Mouse (Mus musculus) ES-CJ7 (cell line): ENCODE data around the gene Cald1.

Experiments used
- DNase-seq: peaks from one replicate; pipeline ENCODE4 v3.0.0; 2011; ENCODE audit warnings: low read depth, low spot score

Cald1 gene

DNA sequence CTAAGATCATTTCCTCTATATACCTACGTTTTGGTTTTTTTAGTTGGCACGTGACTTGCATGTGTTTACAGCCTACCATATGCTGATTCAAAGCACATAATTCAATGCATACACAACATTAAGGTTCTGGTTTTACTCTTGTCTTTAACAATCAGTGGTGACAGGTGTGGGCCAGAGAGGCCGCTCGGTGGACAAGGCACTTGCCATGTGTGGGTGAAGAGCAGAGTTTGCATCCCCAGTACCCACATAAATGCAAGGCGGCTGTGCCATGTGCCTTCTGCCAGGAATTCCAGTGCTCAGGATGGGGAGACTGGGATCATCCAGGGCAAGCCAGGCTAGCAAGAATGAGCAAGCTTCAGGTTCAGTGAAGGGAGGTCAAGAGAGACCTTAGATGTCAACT lies 14.8 kb downstream of the Cald1 start:
- DNase-seq, result no peak

GRCm38 (mm10) chr6:34615419-34615818 lies 17.1 kb downstream of the Cald1 start:
- no peak for DNase-seq

DNA sequence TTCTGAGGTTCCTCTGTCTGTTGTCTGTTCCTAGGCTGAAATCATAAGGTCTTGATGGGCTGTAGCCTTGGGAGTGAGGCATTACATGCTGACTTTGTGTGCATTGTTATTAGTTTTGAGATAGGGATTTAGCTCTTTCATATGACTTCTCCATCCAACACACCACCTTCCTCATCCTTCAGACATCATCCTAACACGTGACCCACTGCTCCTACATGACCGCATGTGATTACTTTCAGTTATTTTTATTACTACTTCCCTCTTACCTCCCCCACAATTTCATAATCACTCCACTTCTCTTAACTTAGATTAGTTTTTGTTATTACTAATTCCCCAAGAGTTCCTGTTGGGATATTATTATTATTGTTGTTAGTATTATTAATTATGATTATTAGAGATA lies 21.2 kb downstream of the Cald1 start:
- DNase-seq, result no peak

- DNase-seq, result no peak
These were observed 21.9 kb downstream of the Cald1 start for GRCm38 (mm10) chr6:34620242-34620641.

DNA sequence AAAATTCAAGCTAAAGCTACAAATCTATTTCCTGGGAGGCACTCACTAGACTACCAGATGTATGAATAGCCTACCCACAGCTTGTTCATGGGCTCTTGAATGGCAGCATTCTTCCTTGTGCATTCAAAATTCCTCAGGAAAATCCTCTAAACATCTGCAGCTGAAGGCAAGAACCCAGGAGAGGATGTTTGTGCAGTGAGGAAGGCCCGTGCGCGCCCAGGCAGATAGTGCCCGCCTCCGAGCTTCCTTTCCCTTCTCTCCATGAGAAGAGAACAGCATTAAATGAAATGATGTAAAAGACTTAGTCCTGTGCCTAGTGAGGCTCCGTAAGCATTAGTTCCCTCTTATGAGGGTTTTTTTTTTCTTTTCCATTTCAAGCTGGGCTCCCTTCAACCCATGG lies 24.6 kb downstream of the Cald1 start:
- DNase-seq, result no peak

DNA sequence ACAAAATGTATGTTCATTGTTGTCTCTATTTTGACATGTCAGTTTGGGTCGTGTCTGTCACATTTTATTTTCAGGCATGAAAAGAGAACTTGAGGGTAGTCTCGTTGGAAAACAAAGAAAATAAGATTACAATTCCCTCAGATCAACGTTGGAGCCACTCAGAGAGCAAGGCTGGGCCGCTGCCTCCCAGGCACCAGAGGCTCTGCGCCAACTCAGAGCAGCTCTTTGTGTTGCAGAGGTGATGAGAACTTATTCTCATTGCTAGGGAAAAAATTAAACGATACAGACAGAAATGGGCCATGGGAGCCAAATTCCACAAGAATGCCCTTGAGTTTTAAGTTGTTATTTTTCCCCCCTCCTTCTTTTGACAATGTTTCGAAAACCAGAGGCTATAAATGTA lies 25.0 kb downstream of the Cald1 start:
- no peak for DNase-seq

- DNase-seq, result no peak
These were observed 26.2 kb downstream of the Cald1 start for GRCm38 (mm10) chr6:34624536-34624935.

DNA sequence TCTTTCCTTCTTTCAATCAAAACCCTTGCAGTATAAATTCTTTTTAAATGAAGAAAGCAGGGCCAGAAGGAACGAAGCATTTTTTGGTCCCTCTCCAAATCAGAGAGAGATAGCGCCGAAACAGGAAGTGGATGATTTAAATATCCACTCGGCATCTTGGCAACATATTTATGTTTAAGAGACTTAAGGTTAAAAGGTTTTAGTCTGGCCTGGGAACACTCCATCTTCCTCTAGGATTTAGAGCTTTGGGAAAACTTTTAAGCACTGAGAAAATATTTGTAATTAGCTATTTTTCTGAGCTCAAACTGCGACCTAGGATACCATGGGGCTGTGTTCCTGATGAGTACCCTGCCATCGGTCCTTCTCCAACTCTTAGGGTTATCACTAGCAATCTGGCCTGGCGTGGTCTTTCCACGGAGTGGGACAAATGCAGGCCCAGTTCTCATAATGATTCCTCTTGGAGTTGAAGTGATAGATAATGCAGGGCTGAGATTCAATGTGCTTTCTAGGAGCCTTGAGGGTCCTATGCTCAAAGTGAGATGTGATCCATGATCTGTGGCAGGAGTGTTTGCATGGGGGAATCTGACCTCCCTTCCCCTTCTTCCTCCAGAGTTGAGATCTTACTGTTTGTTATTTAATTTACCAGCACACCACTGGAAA lies 28.4 kb downstream of the Cald1 start:
- DNase-seq, result no peak

DNA sequence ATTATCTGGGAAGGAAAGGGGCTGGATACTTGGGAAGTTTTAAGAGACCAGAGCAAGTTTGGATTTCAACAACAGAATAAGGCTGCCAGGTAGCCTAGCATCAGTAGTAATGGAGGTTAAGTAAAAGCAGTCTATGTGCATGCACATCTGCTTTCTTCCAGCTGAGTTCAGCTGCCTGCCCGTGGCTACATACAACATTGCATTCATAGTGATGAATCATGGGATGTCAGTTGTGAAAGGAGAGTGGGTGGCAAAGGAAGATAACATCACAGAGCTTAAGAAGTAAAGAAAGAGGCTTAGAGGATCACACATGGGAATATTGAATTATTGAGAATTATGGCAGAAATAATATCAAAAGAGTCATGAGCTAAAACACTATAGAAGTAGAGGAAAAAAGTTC lies 29.8 kb downstream of the Cald1 start:
- no peak for DNase-seq

DNA sequence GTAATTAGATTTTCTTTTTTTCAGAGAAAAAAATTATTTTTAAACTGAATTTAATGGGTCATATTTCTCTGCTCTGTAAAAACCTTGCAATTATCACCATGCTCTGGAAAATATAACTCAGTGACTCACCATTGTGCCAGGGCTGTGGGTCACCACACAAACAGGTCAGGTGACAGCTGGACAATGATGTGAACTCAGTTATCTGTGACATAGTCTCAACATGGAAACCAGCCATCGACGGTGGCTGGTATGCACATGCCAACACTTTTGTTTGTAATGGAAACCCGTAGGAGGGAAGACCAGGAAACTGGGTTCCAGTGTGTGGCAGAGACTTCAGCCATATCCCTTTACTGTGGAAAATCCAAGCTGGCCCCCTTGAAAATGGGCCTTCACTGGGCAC lies 35.5 kb downstream of the Cald1 start:
- DNase-seq, result no peak

- no peak for DNase-seq
These were observed 39.5 kb downstream of the Cald1 start for GRCm38 (mm10) chr6:34637588-34638438.

DNA sequence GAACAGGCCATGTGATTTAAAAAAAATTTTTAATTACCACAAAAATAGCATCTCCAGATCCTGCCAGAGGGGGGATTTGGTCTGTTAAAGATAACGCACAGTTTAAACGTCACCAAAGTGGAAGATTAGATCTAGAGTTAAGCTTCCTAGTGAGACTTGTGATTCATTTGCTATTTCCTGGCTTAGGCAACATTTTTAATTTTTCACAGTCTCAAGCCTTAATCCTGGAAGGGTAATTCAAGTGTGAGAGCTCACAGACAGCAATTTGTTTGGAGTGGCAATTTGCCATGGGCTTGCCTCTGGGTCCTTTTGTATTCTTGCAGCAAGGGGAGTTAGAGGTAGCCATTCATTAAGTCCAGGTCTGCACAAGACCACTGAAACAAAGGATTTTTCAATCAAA lies 40.4 kb downstream of the Cald1 start:
- no peak for DNase-seq

- no peak for DNase-seq
These were observed 41.9 kb downstream of the Cald1 start for GRCm38 (mm10) chr6:34640226-34640625.

DNA sequence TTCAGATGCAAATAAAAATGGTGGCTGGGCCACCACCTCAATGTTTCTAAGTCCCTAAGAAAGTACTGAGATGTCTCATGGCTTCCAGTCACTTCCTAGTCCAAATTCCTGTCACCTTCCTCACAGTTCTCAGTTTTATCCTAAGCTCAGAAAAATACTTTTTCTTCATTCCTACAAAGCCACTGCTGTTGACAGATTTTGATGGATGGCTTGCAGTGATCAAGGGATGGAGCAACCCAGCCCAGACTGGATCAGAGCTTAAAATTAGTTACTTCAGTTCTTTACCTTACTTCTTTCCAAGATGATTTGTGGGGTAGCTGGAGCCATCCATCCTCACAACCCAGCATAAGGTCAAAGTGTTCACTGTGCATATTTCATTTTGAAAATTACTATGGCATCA lies 42.8 kb downstream of the Cald1 start:
- no peak for DNase-seq

DNA sequence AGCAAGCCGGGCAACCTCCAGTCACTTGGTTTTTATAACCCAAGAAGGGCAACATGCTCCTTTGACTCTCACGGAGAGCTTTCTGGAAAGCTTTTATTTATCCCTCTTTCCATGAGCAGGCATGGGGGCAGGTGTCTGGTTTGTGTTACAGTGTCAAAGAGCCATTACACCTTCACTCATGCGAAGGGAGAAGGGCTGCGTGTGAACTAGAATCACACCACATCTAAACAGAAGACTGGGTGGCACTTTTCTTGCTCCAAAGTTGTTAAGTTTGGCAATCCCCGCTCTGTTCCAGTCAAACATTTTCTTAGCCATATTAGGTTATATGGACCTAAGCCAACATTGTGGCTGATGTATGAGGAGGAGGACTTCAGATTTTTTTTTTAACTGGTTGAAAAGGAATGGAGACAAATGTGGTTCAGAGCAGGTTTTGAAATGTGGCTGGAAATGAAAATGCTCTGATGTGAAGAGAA lies 43.8 kb downstream of the Cald1 start:
- DNase-seq, result no peak

- DNase-seq, result no peak
These were observed 49.9 kb downstream of the Cald1 start for GRCm38 (mm10) chr6:34648017-34648787.

DNA sequence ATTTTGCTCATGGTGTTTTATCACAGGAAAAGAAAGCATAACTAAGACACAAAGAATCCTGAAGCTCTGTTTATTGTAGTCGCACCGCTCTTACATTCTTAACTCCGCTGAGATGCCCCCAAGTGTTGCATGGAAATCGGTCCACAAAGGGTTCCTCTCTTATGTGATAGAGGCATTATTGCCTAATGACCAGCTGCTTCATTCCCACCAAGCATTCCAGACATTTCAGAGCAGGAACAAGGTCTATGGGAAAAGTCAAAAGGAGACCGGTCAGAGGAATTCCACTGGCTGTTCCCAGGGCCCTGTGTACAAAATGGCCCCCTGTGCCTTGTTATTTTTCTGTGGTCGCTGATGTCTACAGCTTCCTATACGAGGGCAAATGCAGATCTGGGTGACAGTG lies 53.0 kb downstream of the Cald1 start:
- no peak for DNase-seq

DNA sequence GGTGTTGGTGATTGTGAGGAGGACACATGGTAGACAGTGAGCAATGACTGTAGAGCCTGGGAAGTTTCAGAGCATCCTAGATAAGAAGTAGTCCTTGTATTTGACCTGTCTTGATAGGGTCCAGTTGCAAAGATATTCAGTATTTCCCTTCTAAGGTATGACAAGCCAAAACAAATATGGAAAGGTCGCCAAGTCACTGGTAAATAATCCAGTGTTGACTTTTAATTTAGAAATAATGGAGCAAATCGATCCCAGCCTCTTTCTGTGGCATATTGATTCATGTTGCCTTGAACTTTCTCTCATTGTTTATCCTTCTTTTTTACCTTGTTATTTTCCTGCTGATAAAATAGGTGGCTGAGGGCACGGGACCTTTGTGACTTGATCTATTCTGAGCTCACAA lies 57.4 kb downstream of the Cald1 start:
- DNase-seq, result no peak

GRCm38 (mm10) chr6:34658791-34659190 lies 60.5 kb downstream of the Cald1 start:
- no peak for DNase-seq

GRCm38 (mm10) chr6:34660724-34661123 lies 62.4 kb downstream of the Cald1 start:
- DNase-seq, result no peak

- no peak for DNase-seq
These were observed 64.3 kb downstream of the Cald1 start for GRCm38 (mm10) chr6:34662626-34663025.

DNA sequence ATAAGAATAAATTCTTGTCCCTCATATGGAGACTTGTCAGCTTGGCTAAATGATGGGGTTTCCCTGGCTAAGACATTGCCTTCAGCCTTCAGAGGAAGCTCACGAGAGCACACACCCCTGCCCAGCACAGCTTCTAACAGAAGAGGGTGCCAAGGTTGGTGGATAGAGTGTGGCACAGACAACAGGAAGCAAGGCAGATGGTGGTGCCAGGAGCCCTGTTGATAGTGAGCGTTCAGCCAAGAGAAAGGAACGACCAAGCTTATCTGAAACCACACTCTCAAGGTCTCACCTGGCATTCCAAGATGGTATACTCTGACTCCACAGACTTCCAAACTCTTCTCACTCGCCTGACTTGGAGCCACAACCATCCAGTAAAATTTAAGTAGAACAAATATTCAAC lies 66.0 kb downstream of the Cald1 start:
- DNase-seq, result no peak
